Mouse (Mus musculus) heart, embryonic 11.5 days (tissue): ENCODE measurements at regions not wholly inside any gene's neighbourhood (a gene's known extent, or its start where the extent isn't known, plus 50 kb on each side); places are given as distances from the start of the nearest gene placed in this dataset.

Source experiments
- ATAC-seq: fragments of 200-750 bp; cut with Nextera tagmentation; replicated peaks from 2 replicates; pipeline ENCODE4 v1.8.0; 2017; ENCODE audit warnings: moderate library complexity; ENCODE audit not compliant: insufficient number of reproducible peaks, low FRiP score, low TSS enrichment
- H3K27ac ChIP-seq: fragments of 300-500 bp; sonication (generic); 2 replicates; pipeline ENCODE4 v1.5.1; 2014; ENCODE audit warnings: mild to moderate bottlenecking, low read depth, low read length
- H3K27me3 ChIP-seq: fragments of 300-500 bp; sonication (generic); 2 replicates; pipeline ENCODE4 v1.6.1; 2014; ENCODE audit warnings: mild to moderate bottlenecking, low read length, mixed read lengths; ENCODE audit not compliant: control insufficient read depth, insufficient read depth
- H3K36me3 ChIP-seq: fragments of 300-500 bp; sonication (generic); 2 replicates; pipeline ENCODE4 v1.6.1; 2014; ENCODE audit warnings: mild to moderate bottlenecking, low read length, moderate library complexity, mixed read lengths; ENCODE audit not compliant: control insufficient read depth, insufficient read depth
- H3K4me1 ChIP-seq: fragments of 300-500 bp; sonication (generic); 2 replicates; pipeline ENCODE4 v1.6.1; 2014; ENCODE audit warnings: low read length; ENCODE audit not compliant: control insufficient read depth, insufficient read depth
- H3K4me2 ChIP-seq: fragments of 300-500 bp; sonication (generic); 2 replicates; pipeline ENCODE4 v1.6.1; 2014; ENCODE audit warnings: mild to moderate bottlenecking, moderate library complexity
- H3K4me3 ChIP-seq: fragments of 300-500 bp; sonication (generic); 2 replicates; pipeline ENCODE4 v1.5.1; 2014; ENCODE audit warnings: low read depth, low read length
- H3K9ac ChIP-seq: fragments of 300-500 bp; sonication (generic); 2 replicates; pipeline ENCODE4 v1.6.1; 2014; ENCODE audit warnings: mild to moderate bottlenecking, low read depth, low read length, moderate library complexity
- H3K9me3 ChIP-seq: fragments of 300-500 bp; sonication (generic); replicated peaks from 2 replicates; pipeline ENCODE4 v1.6.1; 2016; ENCODE audit warnings: low read length; ENCODE audit not compliant: control insufficient read depth
- WGBS: fragments of 180-500 bp; shearing (Covaris S2); extraction: QIAGEN DNeasy Blood & Tissue Kit; methylation state at CpG from one replicate; pipeline ENCODE4 v1.1.7; 2014; ENCODE audit not compliant: insufficient replicate concordance; 5-methylcytosine and 5-hydroxymethylcytosine counted together

GRCm38 (mm10) chr3:137077718-137078599 is 262.9 kb upstream of the Emcn start:
- no peak overlapping the region for H3K4me3 ChIP-seq
- H3K27me3 ChIP-seq: no peaks in the 10 kb centered on the region
- H3K4me1 ChIP-seq: no peaks in the 10 kb centered on the region
- H3K9me3 ChIP-seq: no peaks in the 10 kb centered on the region
- H3K4me2 ChIP-seq: no peak overlapping the region
- H3K36me3 ChIP-seq: no peaks in the 10 kb centered on the region
- no peak overlapping the region for H3K27ac ChIP-seq
- no peak for ATAC-seq
- WGBS: 81% methylated on average over 13 of the region's 13 CpGs
- H3K9ac ChIP-seq: no peak overlapping the region

- H3K27ac ChIP-seq: no peak overlapping the region
- H3K4me1 ChIP-seq: no peaks in the 10 kb centered on the region
- ATAC-seq: no peak
- H3K36me3 ChIP-seq: no peaks in the 10 kb centered on the region
- 72% methylated on average over 3 of the region's 3 CpGs for WGBS
- no peak overlapping the region for H3K4me2 ChIP-seq
- no peaks in the 10 kb centered on the region for H3K9me3 ChIP-seq
- H3K27me3 ChIP-seq: no peaks in the 10 kb centered on the region
- H3K9ac ChIP-seq: no peak overlapping the region
- no peak overlapping the region for H3K4me3 ChIP-seq
Observed at GRCm38 (mm10) chr3:137078600-137078975, 262.3 kb upstream of the Emcn start.

- no peak for ATAC-seq
- WGBS: 86% methylated on average over 8 of the region's 8 CpGs
Observed at GRCm38 (mm10) chr3:137086896-137087295, 254.0 kb upstream of the Emcn start.

GRCm38 (mm10) chr3:137100627-137101404 is 240.1 kb upstream of the Emcn start:
- no peak for ATAC-seq
- WGBS: 36% methylated on average over 4 of the region's 4 CpGs
- H3K9ac ChIP-seq: no peak overlapping the region
- no peaks in the 10 kb centered on the region for H3K27me3 ChIP-seq
- H3K27ac ChIP-seq: no peak overlapping the region
- no peak overlapping the region for H3K4me3 ChIP-seq
- H3K4me1 ChIP-seq: no peaks in the 10 kb centered on the region
- no peaks in the 10 kb centered on the region for H3K36me3 ChIP-seq
- H3K9me3 ChIP-seq: no peaks in the 10 kb centered on the region
- H3K4me2 ChIP-seq: no peak overlapping the region

More at GRCm38 (mm10) chr3:137086896-137087295, 254.0 kb upstream of the Emcn start:
- H3K9me3 ChIP-seq: no peaks in the 10 kb centered on the region
- no peaks in the 10 kb centered on the region for H3K36me3 ChIP-seq
- no peaks in the 10 kb centered on the region for H3K27me3 ChIP-seq
- H3K4me3 ChIP-seq: no peak overlapping the region
- H3K4me2 ChIP-seq: no peak overlapping the region
- H3K27ac ChIP-seq: no peak overlapping the region
- no peak overlapping the region for H3K9ac ChIP-seq
- H3K4me1 ChIP-seq: no peaks in the 10 kb centered on the region

- H3K4me3 ChIP-seq: no peak overlapping the region
- no peaks in the 10 kb centered on the region for H3K27me3 ChIP-seq
- no peaks in the 10 kb centered on the region for H3K4me1 ChIP-seq
- H3K4me2 ChIP-seq: no peak overlapping the region
- no peak for ATAC-seq
- H3K9ac ChIP-seq: no peak overlapping the region
- H3K9me3 ChIP-seq: no peaks in the 10 kb centered on the region
- WGBS: 82% methylated on average over 1 of the region's 1 CpGs
- no peak overlapping the region for H3K27ac ChIP-seq
- no peaks in the 10 kb centered on the region for H3K36me3 ChIP-seq
Observed at GRCm38 (mm10) chr3:137105930-137106329, 234.9 kb upstream of the Emcn start.

GRCm38 (mm10) chr3:137108197-137108596 is 232.7 kb upstream of the Emcn start:
- H3K27ac ChIP-seq: no peak overlapping the region
- H3K4me2 ChIP-seq: no peak overlapping the region
- no peaks in the 10 kb centered on the region for H3K36me3 ChIP-seq
- H3K4me3 ChIP-seq: no peak overlapping the region
- 71% methylated on average over 2 of the region's 2 CpGs for WGBS
- no peak overlapping the region for H3K9ac ChIP-seq
- H3K9me3 ChIP-seq: no peaks in the 10 kb centered on the region
- H3K4me1 ChIP-seq: no peaks in the 10 kb centered on the region
- no peak for ATAC-seq
- H3K27me3 ChIP-seq: no peaks in the 10 kb centered on the region

- Histone ChIP-seq H3K4me2 (no peak overlapping the region), H3K27ac (no peak overlapping the region), H3K36me3 (no peaks in the 10 kb centered on the region), H3K4me1 (no peaks in the 10 kb centered on the region), H3K4me3 (no peak overlapping the region), H3K9ac (no peak overlapping the region), H3K9me3 (no peaks in the 10 kb centered on the region), H3K27me3 (no peaks in the 10 kb centered on the region)
- 83% methylated on average over 9 of the region's 9 CpGs for WGBS
- ATAC-seq: no peak
Observed at GRCm38 (mm10) chr3:137109786-137110185, 231.1 kb upstream of the Emcn start.

- H3K27ac ChIP-seq: no peak overlapping the region
- no peaks in the 10 kb centered on the region for H3K9me3 ChIP-seq
- no peaks in the 10 kb centered on the region for H3K36me3 ChIP-seq
- no peak overlapping the region for H3K4me2 ChIP-seq
- no peak overlapping the region for H3K4me3 ChIP-seq
- WGBS: 67% methylated on average over 4 of the region's 4 CpGs
- ATAC-seq: no peak
- H3K9ac ChIP-seq: no peak overlapping the region
- H3K4me1 ChIP-seq: no peaks in the 10 kb centered on the region
- H3K27me3 ChIP-seq: no peaks in the 10 kb centered on the region
Observed at GRCm38 (mm10) chr3:137110485-137110884, 230.4 kb upstream of the Emcn start.
